Mouse (Mus musculus): ENCODE measurements around the gene Clmp. TPM values are rescaled to one million over a fixed set of nuclear protein-coding genes. Genes with fewer than 3 reads are reported as not detected.

Clmp gene
- polyA plus RNA-seq, 1 experiment = 48.4 TPM

- DNase-seq (ENCODE audit: low read depth) = no peak
- no peak for TF ChIP-seq CTCF (IDR thresholded peaks at IDR 0.05; ENCODE audit: borderline replicate concordance, extremely low read depth, insufficient read depth, insufficient read length)
- TF ChIP-seq POLR2A (IDR thresholded peaks at IDR 0.05; ENCODE audit: borderline replicate concordance, extremely low read depth, insufficient read depth, insufficient read length, poor library complexity, severe bottlenecking) = no peak
Observed at GRCm38 (mm10) chr9:40717182-40717874, 31.6 kb downstream of the Clmp start.

- no peak for TF ChIP-seq CTCF (IDR thresholded peaks at IDR 0.05; ENCODE audit: borderline replicate concordance, extremely low read depth, insufficient read depth, insufficient read length)
- DNase-seq (ENCODE audit: low read depth) = no peak
Observed at GRCm38 (mm10) chr9:40717875-40718185, 32.1 kb downstream of the Clmp start.

GRCm38 (mm10) chr9:40720881-40721280 lies 35.1 kb downstream of the Clmp start:
- TF ChIP-seq CTCF (IDR thresholded peaks at IDR 0.05; ENCODE audit: borderline replicate concordance, extremely low read depth, insufficient read depth, insufficient read length) (no peak), POLR2A (IDR thresholded peaks at IDR 0.05; ENCODE audit: borderline replicate concordance, extremely low read depth, insufficient read depth, insufficient read length, poor library complexity, severe bottlenecking) (no peak)

GRCm38 (mm10) chr9:40723311-40723772 lies 37.6 kb downstream of the Clmp start:
- peak; percentile 55 for DNase-seq (ENCODE audit: low read depth)

More at GRCm38 (mm10) chr9:40720881-40721280, 35.1 kb downstream of the Clmp start:
- peak; percentile 71 for DNase-seq (ENCODE audit: low read depth)

GRCm38 (mm10) chr9:40724978-40725377 lies 39.2 kb downstream of the Clmp start:
- TF ChIP-seq CTCF (IDR thresholded peaks at IDR 0.05; ENCODE audit: borderline replicate concordance, extremely low read depth, insufficient read depth, insufficient read length) = no peak
- no peak for TF ChIP-seq POLR2A (IDR thresholded peaks at IDR 0.05; ENCODE audit: borderline replicate concordance, extremely low read depth, insufficient read depth, insufficient read length, poor library complexity, severe bottlenecking)
- DNase-seq (ENCODE audit: low read depth) = no peak

More at GRCm38 (mm10) chr9:40723311-40723772, 37.6 kb downstream of the Clmp start:
- TF ChIP-seq CTCF (IDR thresholded peaks at IDR 0.05; ENCODE audit: borderline replicate concordance, extremely low read depth, insufficient read depth, insufficient read length) (no peak), POLR2A (IDR thresholded peaks at IDR 0.05; ENCODE audit: borderline replicate concordance, extremely low read depth, insufficient read depth, insufficient read length, poor library complexity, severe bottlenecking) (no peak)

GRCm38 (mm10) chr9:40727140-40727823 lies 41.5 kb downstream of the Clmp start:
- no peak for DNase-seq (ENCODE audit: low read depth)
- no peak for TF ChIP-seq POLR2A (IDR thresholded peaks at IDR 0.05; ENCODE audit: borderline replicate concordance, extremely low read depth, insufficient read depth, insufficient read length, poor library complexity, severe bottlenecking)
- no peak for TF ChIP-seq CTCF (IDR thresholded peaks at IDR 0.05; ENCODE audit: borderline replicate concordance, extremely low read depth, insufficient read depth, insufficient read length)

- TF ChIP-seq CTCF (IDR thresholded peaks at IDR 0.05; ENCODE audit: borderline replicate concordance, extremely low read depth, insufficient read depth, insufficient read length) (no peak), POLR2A (IDR thresholded peaks at IDR 0.05; ENCODE audit: borderline replicate concordance, extremely low read depth, insufficient read depth, insufficient read length, poor library complexity, severe bottlenecking) (no peak)
Observed at GRCm38 (mm10) chr9:40727824-40728495, 42.2 kb downstream of the Clmp start.

GRCm38 (mm10) chr9:40730302-40730700 lies 44.5 kb downstream of the Clmp start:
- TF ChIP-seq CTCF (IDR thresholded peaks at IDR 0.05; ENCODE audit: borderline replicate concordance, extremely low read depth, insufficient read depth, insufficient read length) (no peak), POLR2A (IDR thresholded peaks at IDR 0.05; ENCODE audit: borderline replicate concordance, extremely low read depth, insufficient read depth, insufficient read length, poor library complexity, severe bottlenecking) (no peak)
- DNase-seq (ENCODE audit: low read depth) = no peak

More at GRCm38 (mm10) chr9:40727824-40728495, 42.2 kb downstream of the Clmp start:
- no peak for DNase-seq (ENCODE audit: low read depth)

- no peak for TF ChIP-seq POLR2A (IDR thresholded peaks at IDR 0.05; ENCODE audit: borderline replicate concordance, extremely low read depth, insufficient read depth, insufficient read length, poor library complexity, severe bottlenecking)
- no peak for TF ChIP-seq CTCF (IDR thresholded peaks at IDR 0.05; ENCODE audit: borderline replicate concordance, extremely low read depth, insufficient read depth, insufficient read length)
- DNase-seq (ENCODE audit: low read depth) = peak; percentile 86
Observed at GRCm38 (mm10) chr9:40730701-40731590, 45.2 kb downstream of the Clmp start.

- DNase-seq (ENCODE audit: low read depth) = no peak
- no peak for TF ChIP-seq CTCF (IDR thresholded peaks at IDR 0.05; ENCODE audit: borderline replicate concordance, extremely low read depth, insufficient read depth, insufficient read length)
- no peak for TF ChIP-seq POLR2A (IDR thresholded peaks at IDR 0.05; ENCODE audit: borderline replicate concordance, extremely low read depth, insufficient read depth, insufficient read length, poor library complexity, severe bottlenecking)
Observed at GRCm38 (mm10) chr9:40731591-40732048, 45.9 kb downstream of the Clmp start.

All from brain, embryonic 14.5 days (tissue).